Mouse (Mus musculus) G1E-ER4 (cell line): ENCODE data around the gene Sema3a. TPM values are rescaled to one million over a fixed set of nuclear protein-coding genes. Genes with fewer than 3 reads are reported as not detected.

Experiments used
- GATA1 ChIP-seq: IDR thresholded peaks from one replicate; pipeline ENCODE4 v1.8.0; 2012; ENCODE audit warnings: low read length, inconsistent platforms
- polyA plus RNA-seq: library from polyadenylated mRNA; stranded (reverse); fragments of >175 nt; gene quantifications from 2 replicates; pipeline ENCODE4 v1.2.3, GENCODE M21; 2012

Sema3a gene
- polyA plus RNA-seq, 1 experiment = 0.06 TPM

DNA sequence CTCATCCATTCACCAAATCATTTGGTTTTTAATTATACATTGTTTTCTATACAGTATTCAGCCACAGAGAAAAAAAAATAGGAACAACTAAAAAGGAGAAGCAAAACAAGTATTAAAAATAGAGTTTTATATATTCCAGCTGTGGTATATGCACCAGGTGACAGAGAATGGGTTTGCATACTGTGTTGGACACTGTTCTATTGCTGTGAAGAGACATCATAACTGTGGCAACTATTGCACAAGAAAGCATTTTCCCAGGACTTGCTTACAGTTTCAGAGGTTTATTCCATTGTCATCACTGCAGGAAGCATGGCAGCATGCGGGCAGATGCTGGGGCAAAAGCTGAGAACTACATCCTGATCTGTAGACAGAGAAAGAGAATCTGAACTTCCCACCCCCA is 425.7 kb downstream of the Sema3a start:
- no peak for TF ChIP-seq GATA1

DNA sequence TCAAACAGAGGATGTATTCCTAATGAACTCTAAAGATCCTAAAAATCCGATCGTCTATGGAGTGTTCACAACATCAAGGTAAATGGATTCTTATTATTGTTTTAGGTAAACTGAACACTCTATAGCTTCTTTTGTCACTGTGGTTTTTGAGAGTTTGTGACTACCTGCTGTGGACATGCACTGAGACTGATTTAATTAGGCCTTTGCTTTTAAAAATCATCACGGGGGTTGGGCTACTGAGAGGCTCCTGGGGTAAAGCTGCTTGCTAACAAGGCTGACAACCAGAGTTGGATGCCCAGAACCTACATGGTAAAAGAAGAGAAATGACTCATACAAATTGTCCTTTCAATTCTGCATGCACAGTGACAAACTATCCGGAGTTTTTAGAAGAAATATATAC is 432.0 kb downstream of the Sema3a start:
- TF ChIP-seq GATA1 = no peak

DNA sequence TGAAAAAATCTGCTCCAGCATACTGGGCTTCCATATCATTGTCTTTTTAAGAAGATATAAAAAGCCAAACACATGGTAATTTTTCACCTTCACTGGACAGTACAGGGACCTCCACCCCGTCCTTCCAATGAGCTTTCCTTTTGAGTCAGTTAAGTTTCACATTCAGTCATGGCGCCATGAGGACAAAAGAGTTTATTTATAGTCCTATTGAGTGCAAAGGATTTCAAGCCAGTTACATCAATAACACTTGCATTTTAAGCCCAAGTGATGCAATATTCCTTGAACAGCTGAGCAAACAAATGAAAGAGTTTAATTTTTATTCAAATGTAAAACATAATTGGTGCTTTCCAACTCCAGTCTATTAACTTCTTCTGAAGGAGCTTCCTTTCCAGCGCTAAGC is 448.7 kb downstream of the Sema3a start:
- TF ChIP-seq GATA1 = no peak

DNA sequence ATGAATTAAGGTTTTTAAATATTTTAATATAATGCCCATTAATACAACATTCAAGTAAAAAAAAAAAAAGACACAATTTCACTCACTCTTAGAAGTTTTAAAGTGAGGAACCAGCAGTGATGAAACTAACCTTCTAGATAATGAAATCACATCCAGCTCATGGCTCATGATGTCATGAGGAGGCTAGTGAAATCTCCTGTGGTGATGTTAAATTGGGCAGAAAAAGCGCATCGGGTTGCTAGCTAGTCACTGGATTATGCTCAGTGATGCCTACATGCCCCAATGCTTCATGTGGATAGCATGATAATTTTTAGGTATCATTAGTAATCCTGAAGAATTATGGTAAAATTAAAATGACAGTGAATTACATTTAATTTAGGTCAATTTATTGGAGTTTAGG is 453.9 kb downstream of the Sema3a start:
- no peak for TF ChIP-seq GATA1

DNA sequence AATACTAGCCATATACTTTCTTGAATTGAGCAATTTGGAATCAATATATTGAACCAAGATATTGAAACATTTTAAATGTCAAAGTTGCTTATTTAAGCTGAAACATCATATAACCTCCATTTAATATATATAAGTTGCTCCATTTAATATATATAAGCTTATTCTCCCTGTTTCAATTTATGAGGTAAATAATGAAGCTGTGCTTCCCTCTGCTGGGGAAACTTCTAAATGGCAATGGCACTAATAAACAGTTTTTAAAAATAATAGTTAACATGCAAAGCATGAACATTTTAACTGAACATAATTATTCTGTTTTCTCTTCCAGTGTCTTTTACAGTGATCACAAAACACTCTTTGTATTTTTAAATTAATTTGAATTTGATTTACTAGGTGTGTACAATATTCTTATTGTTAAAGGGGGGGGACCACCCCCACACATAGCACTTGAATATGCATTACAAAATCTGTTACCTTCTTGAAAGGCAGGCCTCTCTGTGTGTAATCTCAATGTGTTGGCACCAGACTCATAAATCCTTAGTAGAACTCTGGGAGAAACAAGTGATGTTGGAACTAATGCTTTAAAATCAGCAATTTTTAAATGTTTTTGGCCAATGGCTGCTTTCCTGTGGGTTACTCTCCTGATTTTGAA is 460.5 kb downstream of the Sema3a start:
- no peak for TF ChIP-seq GATA1

DNA sequence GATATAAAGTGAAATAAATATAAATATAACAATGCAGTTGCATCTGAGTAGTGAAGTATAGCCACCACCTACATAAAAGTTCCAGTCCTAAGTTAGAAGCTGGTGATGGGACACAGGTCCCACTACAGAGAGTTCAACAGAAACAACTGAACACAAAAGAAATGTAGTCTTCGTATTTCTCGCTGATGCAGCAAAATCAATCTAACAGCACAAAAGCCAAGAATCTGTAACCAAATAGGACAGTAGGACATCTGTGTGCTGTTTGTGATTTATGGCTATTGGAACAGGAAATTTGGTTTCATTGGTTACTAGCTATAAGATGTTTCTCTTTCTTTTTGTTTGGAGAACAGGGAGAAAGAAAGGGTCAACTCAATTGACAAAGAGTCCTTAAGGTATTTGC is 469.2 kb downstream of the Sema3a start:
- no peak for TF ChIP-seq GATA1

DNA sequence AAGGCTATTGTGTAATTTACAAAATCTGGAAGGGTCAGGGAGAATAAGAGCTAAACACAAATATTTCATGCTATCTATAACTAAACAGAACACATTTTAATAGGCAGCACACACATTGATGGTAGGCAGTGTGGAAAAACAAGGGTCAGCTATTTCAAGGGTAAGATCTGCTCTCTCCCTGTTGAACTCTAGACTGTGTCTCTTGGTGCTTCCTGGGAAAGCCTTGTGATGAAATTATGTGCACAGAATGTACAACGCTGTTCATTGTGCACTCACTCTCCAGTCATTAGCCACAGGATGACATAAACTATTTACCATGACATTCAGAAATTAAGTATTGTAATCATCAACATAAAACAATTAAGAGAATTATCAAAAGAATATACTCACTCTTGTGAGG is 486.4 kb downstream of the Sema3a start:
- no peak for TF ChIP-seq GATA1

DNA sequence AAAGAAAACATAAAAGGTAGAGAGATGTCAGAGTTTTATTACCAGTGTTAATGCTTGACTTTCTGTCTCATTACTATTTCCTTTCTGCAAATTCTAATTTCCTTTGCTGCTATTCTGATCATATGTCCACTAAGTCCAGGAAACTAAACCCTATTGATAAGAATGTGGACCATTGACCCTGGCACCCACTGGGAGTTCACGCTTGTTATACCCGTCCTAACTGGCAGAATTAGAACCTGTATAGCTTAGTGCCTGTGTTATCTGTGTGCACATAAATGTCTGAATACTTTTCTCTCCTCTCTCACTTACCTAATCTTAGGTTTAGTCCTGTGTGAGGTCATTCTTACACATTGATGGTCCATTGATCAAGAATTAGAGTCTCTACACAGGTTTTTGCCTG is 486.9 kb downstream of the Sema3a start:
- TF ChIP-seq GATA1 = no peak

DNA sequence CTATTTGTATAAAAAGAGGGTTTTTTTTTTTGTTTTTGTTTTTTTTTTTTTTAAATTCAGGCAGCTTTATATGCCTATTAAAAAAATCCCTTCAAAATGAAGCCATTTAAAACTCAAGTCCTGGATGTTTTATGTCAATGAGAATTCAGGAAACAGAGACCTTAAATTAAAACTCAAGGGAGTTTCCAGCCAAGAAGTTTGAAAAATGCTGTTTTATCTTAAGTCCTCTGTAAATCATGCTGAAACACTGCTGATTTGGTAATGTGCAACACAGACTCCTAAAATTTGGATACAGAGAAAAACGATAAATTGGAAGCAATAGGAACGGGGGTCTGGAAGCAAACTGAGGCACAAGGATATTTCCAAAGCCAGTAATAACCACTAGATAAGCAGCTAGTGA is 490.7 kb downstream of the Sema3a start:
- no peak for TF ChIP-seq GATA1

DNA sequence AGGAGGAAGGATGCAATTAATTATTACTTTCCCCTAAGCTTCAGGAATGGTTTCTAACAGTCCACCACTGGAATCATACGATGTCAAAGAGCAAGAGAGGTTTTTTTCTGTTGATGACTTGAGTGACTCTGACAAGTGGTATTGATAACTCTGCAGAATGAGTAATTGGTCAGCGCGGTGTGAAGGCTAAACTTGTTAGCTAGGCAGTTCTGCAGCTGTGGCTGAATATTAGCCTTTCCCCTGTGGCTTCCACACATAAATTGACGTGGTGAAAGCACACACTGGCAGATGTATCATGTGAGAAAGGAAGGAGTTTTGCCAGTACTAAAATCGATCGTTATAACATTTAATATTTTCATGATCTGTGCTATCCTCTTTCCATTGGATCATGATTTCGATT is 497.4 kb downstream of the Sema3a start:
- TF ChIP-seq GATA1 = no peak

DNA sequence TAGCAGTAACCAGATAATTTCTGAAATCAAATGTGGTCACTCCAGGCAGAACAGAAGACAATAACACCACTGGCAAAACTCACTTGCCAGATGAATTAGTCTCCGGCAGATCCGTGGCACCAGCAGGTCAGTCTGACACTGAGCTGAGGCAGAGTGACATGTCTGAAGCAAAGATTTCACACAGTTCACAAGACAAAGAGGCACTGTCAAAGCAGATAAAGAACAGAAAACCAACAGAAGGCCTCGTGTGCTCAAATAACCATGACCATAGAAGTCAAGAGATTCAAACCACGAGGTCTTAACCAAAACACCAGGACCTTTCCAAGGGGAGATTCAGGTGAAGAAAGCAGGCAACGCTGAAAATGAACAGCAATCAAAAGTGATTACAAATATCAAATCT is 499.5 kb downstream of the Sema3a start:
- no peak for TF ChIP-seq GATA1

DNA sequence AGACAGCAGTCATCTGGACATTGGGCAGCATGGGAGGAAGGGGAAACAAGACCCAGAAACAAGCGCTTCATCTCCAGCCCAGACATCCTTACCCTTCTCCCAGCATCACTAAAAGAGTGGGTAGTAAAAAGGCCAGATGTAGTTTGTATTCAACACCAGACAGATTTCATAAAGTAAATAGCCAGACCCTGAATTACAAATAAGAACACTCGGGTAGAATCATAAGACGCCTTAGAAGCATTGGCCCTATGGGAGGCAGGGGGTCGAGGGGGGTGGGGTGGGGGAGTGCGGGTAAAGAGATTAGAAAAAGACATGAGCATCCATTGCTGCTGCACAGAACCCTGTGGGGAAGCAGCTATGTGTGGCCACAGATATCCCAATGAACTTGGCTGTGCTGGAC is 500.9 kb downstream of the Sema3a start:
- TF ChIP-seq GATA1 = no peak

DNA sequence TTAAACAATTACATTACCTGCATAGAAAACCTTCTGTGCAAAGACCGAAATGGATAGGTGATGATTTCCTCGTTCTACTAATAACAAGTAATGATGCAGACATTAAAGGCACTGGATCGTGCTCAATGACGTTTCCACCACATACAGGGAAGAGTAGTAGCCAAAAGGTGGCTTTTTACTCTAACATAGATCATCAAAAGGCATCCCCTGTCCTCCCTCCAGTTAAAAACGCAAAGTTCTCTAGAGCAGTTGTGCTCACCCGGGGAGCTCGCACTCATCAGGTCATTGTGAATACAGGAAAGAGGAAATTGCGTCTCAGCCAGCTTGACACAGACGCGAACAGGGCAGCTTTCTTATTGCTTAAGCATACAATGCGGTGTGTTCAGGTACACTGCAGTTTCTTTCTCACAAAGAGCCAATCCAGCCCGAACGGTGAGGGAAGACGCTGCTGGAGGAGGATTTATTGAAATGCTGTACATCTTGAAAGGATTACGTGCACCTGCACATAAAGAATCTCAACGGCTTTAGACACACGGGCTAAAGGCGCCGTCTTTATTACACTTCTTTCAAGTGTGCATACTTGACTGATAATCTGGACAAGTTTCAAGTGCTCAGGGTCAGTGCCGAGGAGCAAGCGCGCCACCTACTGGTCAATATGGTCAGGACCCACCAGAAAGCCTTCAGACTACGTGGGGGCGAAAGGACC is 503.5 kb downstream of the Sema3a start:
- no peak for TF ChIP-seq GATA1

DNA sequence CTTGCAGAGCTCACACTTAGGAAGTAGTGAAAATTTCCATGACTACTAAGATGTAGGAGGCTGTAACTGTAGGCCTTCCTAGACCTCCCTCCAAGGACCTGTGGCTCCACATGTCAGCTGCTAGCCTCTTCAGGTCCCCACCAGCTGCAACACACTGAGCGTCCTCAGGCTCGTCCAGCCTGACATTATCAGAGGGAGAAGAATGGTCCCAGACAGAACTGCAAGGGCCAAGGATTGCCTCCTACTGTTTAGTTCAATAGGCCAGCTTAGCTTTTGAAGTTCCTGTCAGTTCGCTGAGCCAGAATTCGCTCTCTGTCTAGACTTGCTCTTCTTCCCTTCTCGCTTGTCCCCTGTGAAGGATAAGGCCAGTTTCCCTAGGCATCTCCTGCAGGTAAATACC is 504.7 kb downstream of the Sema3a start:
- TF ChIP-seq GATA1 = no peak

DNA sequence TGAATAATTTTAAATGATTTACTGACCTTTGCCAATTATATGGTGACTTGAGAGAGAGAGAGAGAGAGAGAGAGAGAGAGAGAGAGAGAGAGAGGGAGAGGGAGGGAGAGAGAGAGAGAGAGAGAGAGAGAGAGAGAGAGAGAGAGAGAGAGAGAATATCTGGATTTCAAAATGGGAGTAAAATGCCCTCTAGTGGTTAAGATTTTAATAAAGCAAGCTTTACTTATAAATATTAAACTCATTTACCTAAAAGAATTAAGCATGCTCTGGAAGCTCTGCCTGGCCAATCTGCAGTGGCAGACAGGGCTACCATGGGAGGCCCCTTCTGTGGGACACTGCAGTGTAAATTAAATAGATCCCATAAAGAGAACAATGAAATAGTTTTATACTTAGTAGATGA is 505.5 kb downstream of the Sema3a start:
- no peak for TF ChIP-seq GATA1

DNA sequence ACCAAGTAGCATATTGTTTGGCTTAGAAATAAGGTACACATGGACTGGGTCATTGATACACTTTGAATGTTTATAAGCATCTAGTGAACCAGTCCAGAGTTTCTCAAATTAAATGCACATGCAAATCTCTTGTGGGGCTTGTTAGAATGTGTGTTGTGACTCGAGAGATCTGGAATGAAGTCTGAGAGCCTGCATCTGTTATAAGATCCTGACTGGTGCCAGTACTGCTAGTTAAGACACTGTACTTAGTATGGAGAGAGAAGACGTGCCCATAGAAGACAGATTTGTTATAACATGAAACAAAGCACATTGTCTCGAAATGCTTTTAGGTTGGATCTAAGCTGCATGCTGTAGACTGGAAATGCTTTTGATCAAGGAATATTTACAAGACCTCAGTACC is 511.0 kb downstream of the Sema3a start:
- no peak for TF ChIP-seq GATA1
